Mouse (Mus musculus) hindbrain, embryonic 11.5 days (tissue): ENCODE measurements around the gene March4. TPM values are rescaled to one million over a fixed set of nuclear protein-coding genes. Genes with fewer than 3 reads are reported as not detected.
A peak's percentile ranks its signal among the peaks of the same experiment; 100 is the strongest.

ENCODE experiments used
- ATAC-seq: fragments of 200-750 bp; cut with Nextera tagmentation; 2 replicates; pipeline ENCODE4 v1.8.0; 2017; ENCODE audit warnings: mild to moderate bottlenecking, moderate TSS enrichment, moderate library complexity; ENCODE audit not compliant: low FRiP score
- DNase-seq: peaks from one replicate; pipeline ENCODE4 v3.0.0-alpha.2; 2015; ENCODE audit warnings: low spot score
- H3K27ac ChIP-seq: fragments of 300-500 bp; sonication (generic); 2 replicates; pipeline ENCODE4 v1.5.1; 2014; ENCODE audit warnings: mild to moderate bottlenecking, low read depth, low read length
- H3K27me3 ChIP-seq: fragments of 300-500 bp; sonication (generic); 2 replicates; pipeline ENCODE4 v1.6.1; 2014; ENCODE audit warnings: mild to moderate bottlenecking, low read length, moderate library complexity, mixed read lengths; ENCODE audit not compliant: control insufficient read depth, insufficient read depth
- H3K36me3 ChIP-seq: fragments of 300-500 bp; sonication (generic); 2 replicates; pipeline ENCODE4 v1.6.1; 2014; ENCODE audit warnings: mild to moderate bottlenecking, low read length, moderate library complexity, mixed read lengths; ENCODE audit not compliant: control insufficient read depth, insufficient read depth
- H3K4me1 ChIP-seq: fragments of 300-500 bp; sonication (generic); replicated peaks from 2 replicates; pipeline ENCODE4 v1.6.1; 2014; ENCODE audit warnings: low read length, mixed read lengths; ENCODE audit not compliant: control insufficient read depth, insufficient read depth
- H3K4me2 ChIP-seq: fragments of 300-500 bp; sonication (generic); replicated peaks from 2 replicates; pipeline ENCODE4 v1.6.1; 2014; ENCODE audit warnings: mild to moderate bottlenecking, low read depth, low read length
- H3K4me3 ChIP-seq: fragments of 300-500 bp; sonication (generic); 2 replicates; pipeline ENCODE4 v1.5.1; 2014; ENCODE audit warnings: low read depth, low read length
- H3K9ac ChIP-seq: fragments of 300-500 bp; sonication (generic); 2 replicates; pipeline ENCODE4 v1.6.1; 2014; ENCODE audit warnings: low read depth, low read length
- H3K9me3 ChIP-seq: fragments of 300-500 bp; sonication (generic); 2 replicates; pipeline ENCODE4 v1.6.1; 2016; ENCODE audit warnings: low read length; ENCODE audit not compliant: control insufficient read depth
- WGBS: fragments of 180-500 bp; shearing (Covaris S2); extraction: QIAGEN DNeasy Blood & Tissue Kit; methylation state at CpG from one replicate; pipeline ENCODE4 v1.1.7; 2014; 5-methylcytosine and 5-hydroxymethylcytosine counted together
- polyA plus RNA-seq: library from polyadenylated mRNA; unstranded; fragments of >200 nt; fragmentation: Nextera tagmentation; extraction: Ambion mirVana; gene quantifications from 2 replicates; pipeline ENCODE4 v1.2.1, GENCODE M21; 2014

The March4 gene
- polyA plus RNA-seq, 1 experiment from 2014 or later: 1.5 TPM

DNA sequence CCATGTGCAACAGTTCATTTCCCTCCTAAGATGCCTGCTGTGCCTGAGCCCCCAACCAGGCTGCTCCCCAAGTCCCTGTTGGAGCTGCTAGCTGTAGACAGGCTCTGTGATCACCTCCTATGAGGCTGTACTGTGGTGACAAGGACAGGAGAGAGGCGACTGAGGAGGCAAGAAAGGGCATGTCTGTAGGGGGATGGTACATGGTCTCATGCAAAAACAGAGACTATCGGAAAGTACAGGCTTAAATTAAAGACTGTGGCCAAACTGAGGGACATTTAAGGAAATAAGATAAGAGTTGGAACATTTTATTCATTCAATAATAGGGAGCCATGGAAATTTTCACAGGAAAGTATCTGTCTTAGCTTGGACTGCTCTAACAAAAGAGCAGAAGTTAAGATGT, 29.1 kb downstream of the March4 start:
- WGBS: 81% methylated on average over 2 of the region's 2 CpGs
- no peak for ATAC-seq

DNA sequence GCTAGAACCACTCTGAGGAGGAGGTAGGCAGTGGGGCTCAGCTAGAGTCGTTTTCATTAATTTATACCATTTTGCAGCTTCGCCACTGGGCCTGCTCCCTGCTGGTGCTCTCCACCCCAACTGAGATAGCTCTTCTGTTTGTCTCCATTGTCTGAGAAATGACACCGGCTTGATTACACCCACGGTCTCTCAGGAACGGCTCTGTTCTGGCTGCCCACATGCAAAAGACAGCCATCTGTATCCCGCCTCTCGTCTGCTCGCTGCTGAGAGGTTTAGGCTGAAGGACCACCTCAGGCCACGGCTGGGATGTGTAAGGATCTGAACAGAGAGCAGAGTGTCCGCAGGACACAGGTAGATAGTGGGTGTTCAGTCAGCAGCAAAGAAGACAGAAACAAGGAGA, 30.5 kb downstream of the March4 start:
- no peaks in the 10 kb centered on the region for H3K9me3 ChIP-seq
- no peaks in the 10 kb centered on the region for H3K27me3 ChIP-seq
- H3K4me3 ChIP-seq: no peak overlapping the region
- ATAC-seq: no peak
- no peaks in the 10 kb centered on the region for H3K36me3 ChIP-seq
- 53% methylated on average over 10 of the region's 10 CpGs for WGBS
- no peak for DNase-seq
- no peak overlapping the region for H3K9ac ChIP-seq
- no peak overlapping the region for H3K4me2 ChIP-seq
- no peak overlapping the region for H3K27ac ChIP-seq
- no peaks in the 10 kb centered on the region for H3K4me1 ChIP-seq

More for the DNA sequence above, 29.1 kb downstream of the March4 start:
- no peak overlapping the region for H3K4me3 ChIP-seq
- H3K27me3 ChIP-seq: no peaks in the 10 kb centered on the region
- H3K4me2 ChIP-seq: no peak overlapping the region
- no peak overlapping the region for H3K9ac ChIP-seq
- H3K4me1 ChIP-seq: no peaks in the 10 kb centered on the region
- DNase-seq: no peak
- no peak overlapping the region for H3K27ac ChIP-seq
- H3K9me3 ChIP-seq: no peaks in the 10 kb centered on the region
- H3K36me3 ChIP-seq: no peaks in the 10 kb centered on the region

DNA sequence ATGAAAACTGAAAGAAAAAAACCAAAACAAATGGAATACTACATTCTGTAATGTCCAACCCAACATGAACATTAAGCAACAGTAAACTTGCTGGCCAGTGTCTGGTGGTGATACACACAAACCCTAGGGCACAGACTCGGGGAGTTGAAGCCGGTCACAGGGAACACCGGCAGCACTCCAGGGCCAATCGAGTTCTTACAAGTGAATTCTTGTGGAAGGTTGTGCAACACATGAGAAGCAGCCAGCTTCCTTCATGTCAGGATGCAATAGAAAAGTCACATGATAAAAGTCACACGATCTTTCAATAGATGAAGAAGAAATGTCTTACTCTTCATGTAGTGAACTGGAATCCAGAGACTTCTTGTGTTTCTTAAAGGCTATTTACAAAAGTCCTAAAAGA, 39.1 kb downstream of the March4 start:
- no peak overlapping the region for H3K4me2 ChIP-seq
- H3K4me1 ChIP-seq: no peaks in the 10 kb centered on the region
- H3K27me3 ChIP-seq: no peaks in the 10 kb centered on the region
- no peak overlapping the region for H3K4me3 ChIP-seq
- WGBS: 89% methylated on average over 5 of the region's 5 CpGs
- H3K36me3 ChIP-seq: no peaks in the 10 kb centered on the region
- no peak overlapping the region for H3K9ac ChIP-seq
- DNase-seq: no peak
- ATAC-seq: no peak
- H3K27ac ChIP-seq: no peak overlapping the region
- no peaks in the 10 kb centered on the region for H3K9me3 ChIP-seq

DNA sequence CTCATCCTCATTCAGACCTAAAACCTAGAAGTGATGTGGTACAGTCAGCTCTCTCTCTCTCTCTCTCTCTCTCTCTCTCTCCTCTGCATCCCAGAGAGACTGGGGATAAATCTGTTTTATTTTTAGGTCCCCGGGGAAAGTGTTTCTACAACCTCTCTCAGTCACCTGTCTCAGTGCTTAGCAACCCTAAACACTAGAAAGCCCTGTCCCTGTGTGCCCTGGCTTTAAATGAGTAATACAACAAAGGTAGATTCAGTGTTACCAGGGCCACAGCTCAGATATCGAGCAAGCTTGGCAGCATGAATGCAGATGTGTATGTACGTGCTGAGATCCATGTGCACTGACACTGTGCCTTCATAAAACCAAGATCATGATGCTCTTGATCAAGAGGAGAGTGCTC, 43.3 kb downstream of the March4 start:
- no peak overlapping the region for H3K9ac ChIP-seq
- H3K9me3 ChIP-seq: no peaks in the 10 kb centered on the region
- ATAC-seq (no peak), DNase-seq (no peak)
- H3K4me1 ChIP-seq: no peaks in the 10 kb centered on the region
- H3K4me2 ChIP-seq: no peak overlapping the region
- 92% methylated on average over 3 of the region's 3 CpGs for WGBS
- no peak overlapping the region for H3K27ac ChIP-seq
- H3K27me3 ChIP-seq: no peaks in the 10 kb centered on the region
- H3K4me3 ChIP-seq: no peak overlapping the region
- H3K36me3 ChIP-seq: no peaks in the 10 kb centered on the region

DNA sequence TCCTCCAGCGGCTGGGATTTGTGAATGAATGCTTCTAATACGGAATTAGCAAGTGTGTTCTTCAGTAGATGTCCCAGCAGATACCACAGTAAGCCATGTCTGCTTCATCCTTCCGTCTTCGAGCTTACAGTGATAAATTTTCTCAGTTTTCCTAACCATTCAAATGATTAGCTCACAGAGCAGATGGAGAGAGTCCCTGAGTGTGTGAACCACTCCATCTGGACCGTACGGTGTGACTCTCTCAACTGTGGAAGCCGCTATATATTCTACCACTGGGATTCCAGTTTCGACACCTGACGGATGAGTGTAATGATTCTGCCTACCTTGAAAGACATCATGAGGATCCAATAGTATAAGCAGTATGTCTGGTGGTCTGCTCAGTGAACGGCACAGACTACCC, 44.1 kb downstream of the March4 start:
- Histone ChIP-seq H3K4me3 (no peak overlapping the region), H3K9me3 (no peaks in the 10 kb centered on the region), H3K9ac (no peak overlapping the region), H3K27me3 (no peaks in the 10 kb centered on the region), H3K27ac (no peak overlapping the region), H3K4me1 (no peaks in the 10 kb centered on the region), H3K4me2 (no peak overlapping the region), H3K36me3 (no peaks in the 10 kb centered on the region)
- WGBS: 91% methylated on average over 10 of the region's 10 CpGs
- DNase-seq: no peak
- ATAC-seq: no peak

DNA sequence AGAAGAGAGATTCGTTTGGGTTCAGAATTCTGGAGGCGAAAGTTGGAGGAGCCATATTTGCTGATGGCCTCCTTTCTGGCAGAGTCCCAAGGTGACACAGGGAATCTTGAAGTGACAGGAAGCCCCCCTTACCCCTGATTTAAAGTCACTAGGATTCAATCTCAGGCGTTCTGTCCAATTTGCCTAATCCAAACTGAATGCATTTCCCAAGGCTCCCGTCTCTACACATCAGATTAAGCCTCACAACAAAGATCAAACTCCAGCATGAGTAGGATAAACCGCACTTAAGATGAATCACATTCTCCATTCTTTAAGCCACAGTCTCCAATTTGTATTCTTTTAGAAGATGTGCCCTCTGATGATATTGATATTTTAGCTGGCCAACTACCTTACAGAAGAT, 45.4 kb downstream of the March4 start:
- DNase-seq (no peak), ATAC-seq (no peak)
- H3K27ac ChIP-seq: no peak overlapping the region
- no peaks in the 10 kb centered on the region for H3K27me3 ChIP-seq
- no peaks in the 10 kb centered on the region for H3K36me3 ChIP-seq
- no peaks in the 10 kb centered on the region for H3K9me3 ChIP-seq
- no peak overlapping the region for H3K9ac ChIP-seq
- H3K4me1 ChIP-seq: no peaks in the 10 kb centered on the region
- H3K4me3 ChIP-seq: no peak overlapping the region
- WGBS: 71% methylated on average over 5 of the region's 5 CpGs
- H3K4me2 ChIP-seq: no peak overlapping the region

DNA sequence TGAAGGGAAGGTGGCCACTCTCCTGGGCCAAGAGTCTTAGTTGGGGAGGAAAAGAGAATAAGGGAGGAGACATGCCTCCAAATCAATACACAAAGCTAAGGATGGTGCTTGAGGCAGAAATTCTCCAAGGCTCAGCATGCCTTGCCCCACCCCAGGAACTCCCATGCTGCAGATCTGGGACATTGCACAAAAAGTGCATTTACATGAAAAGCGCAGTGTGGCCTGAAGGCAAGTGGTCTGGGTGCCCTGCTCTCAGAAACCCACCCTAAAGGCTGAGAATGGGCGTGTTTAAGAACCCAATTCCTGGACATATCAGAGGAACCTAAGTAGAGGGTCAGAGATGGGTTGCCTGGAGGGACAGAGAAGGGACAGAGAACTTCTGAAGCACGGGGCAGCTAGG, 45.9 kb downstream of the March4 start:
- no peak for ATAC-seq
- no peaks in the 10 kb centered on the region for H3K36me3 ChIP-seq
- H3K27me3 ChIP-seq: no peaks in the 10 kb centered on the region
- no peak overlapping the region for H3K9ac ChIP-seq
- H3K4me1 ChIP-seq: no peaks in the 10 kb centered on the region
- no peak overlapping the region for H3K4me2 ChIP-seq
- DNase-seq: no peak
- 79% methylated on average over 3 of the region's 3 CpGs for WGBS
- no peak overlapping the region for H3K4me3 ChIP-seq
- H3K27ac ChIP-seq: no peak overlapping the region
- H3K9me3 ChIP-seq: no peaks in the 10 kb centered on the region

DNA sequence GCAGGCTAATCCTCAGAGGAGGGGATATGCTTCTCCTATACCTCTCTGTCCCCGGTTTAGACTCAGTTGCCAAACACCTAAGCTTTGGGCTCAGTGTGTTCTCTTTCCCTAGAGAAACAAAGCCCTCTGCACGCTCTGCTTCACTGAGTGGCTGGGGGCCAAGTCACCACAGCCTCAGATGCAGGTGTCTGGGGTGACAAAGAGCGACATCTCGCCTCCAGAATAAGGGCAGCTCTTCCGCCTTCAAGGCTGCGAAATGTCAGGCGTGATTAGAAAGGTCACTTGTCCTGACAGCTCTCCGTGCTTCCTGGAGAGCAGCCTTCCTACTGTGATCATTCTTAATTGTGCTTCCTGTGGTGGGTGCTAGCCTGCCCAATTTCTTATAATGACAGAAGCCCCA, 46.5 kb downstream of the March4 start:
- H3K4me2 ChIP-seq: no peak overlapping the region
- H3K9ac ChIP-seq: no peak overlapping the region
- DNase-seq (peak; percentile 9), ATAC-seq (no peak)
- H3K4me1 ChIP-seq: no peaks in the 10 kb centered on the region
- no peaks in the 10 kb centered on the region for H3K9me3 ChIP-seq
- H3K27ac ChIP-seq: no peak overlapping the region
- no peak overlapping the region for H3K4me3 ChIP-seq
- whole genome bisulfite sequencing: 8% methylated on average over 8 of the region's 8 CpGs
- H3K27me3 ChIP-seq: no peaks in the 10 kb centered on the region
- H3K36me3 ChIP-seq: no peaks in the 10 kb centered on the region

DNA sequence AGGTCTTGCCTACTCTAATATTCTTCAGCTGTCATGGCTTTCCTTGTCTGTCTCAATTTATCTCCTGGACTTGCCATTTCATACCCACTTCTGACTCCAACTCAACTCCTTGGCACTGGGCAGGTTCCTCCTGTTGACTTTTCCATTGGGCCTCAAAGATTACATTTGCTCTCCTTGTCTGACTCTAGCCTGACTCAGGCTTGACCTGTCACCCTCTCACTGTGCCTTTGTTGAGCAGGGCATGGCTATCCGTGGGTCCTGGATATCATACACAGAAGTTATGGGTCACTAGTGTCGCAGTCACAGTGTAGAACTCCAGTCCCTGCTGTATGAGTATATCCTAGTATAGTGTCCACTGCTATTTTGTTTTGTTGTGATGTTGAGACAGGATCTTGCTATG, 60.1 kb downstream of the March4 start:
- no peak overlapping the region for H3K4me2 ChIP-seq
- no peak overlapping the region for H3K9ac ChIP-seq
- no peak overlapping the region for H3K27ac ChIP-seq
- no peaks in the 10 kb centered on the region for H3K9me3 ChIP-seq
- DNase-seq: no peak
- ATAC-seq: no peak
- 90% methylated on average over 2 of the region's 2 CpGs for WGBS
- no peaks in the 10 kb centered on the region for H3K27me3 ChIP-seq
- no peaks in the 10 kb centered on the region for H3K36me3 ChIP-seq
- H3K4me3 ChIP-seq: no peak overlapping the region
- no peaks in the 10 kb centered on the region for H3K4me1 ChIP-seq
